Mouse (Mus musculus) intestine, embryonic 15.5 days (tissue): ENCODE results near the gene Rph3a. TPM values are rescaled to one million over a fixed set of nuclear protein-coding genes. Genes with fewer than 3 reads are reported as not detected.

Source experiments
- ATAC-seq: fragments of 200-750 bp; cut with Nextera tagmentation; 2 replicates; pipeline ENCODE4 v1.8.0; 2017; ENCODE audit warnings: moderate TSS enrichment, moderate library complexity
- H3K27ac ChIP-seq: fragments of 300-500 bp; sonication (generic); 2 replicates; pipeline ENCODE4 v1.5.1; 2015; ENCODE audit warnings: mild to moderate bottlenecking, inconsistent platforms
- H3K27me3 ChIP-seq: fragments of 300-500 bp; sonication (generic); replicated peaks from 2 replicates; pipeline ENCODE4 v1.6.1; 2015; ENCODE audit warnings: inconsistent platforms
- H3K36me3 ChIP-seq: fragments of 300-500 bp; sonication (generic); 2 replicates; pipeline ENCODE4 v1.6.1; 2015; ENCODE audit warnings: inconsistent platforms
- H3K4me1 ChIP-seq: fragments of 300-500 bp; sonication (generic); replicated peaks from 2 replicates; pipeline ENCODE4 v1.6.1; 2015; ENCODE audit warnings: inconsistent platforms
- H3K4me2 ChIP-seq: fragments of 300-500 bp; sonication (generic); replicated peaks from 2 replicates; pipeline ENCODE4 v1.6.1; 2015; ENCODE audit warnings: mild to moderate bottlenecking, inconsistent platforms
- H3K4me3 ChIP-seq: fragments of 300-500 bp; sonication (generic); replicated peaks from 2 replicates; pipeline ENCODE4 v1.5.1; 2015; ENCODE audit warnings: inconsistent platforms
- H3K9ac ChIP-seq: fragments of 300-500 bp; sonication (generic); 2 replicates; pipeline ENCODE4 v1.6.1; 2015; ENCODE audit warnings: inconsistent platforms
- H3K9me3 ChIP-seq: fragments of 300-500 bp; sonication (generic); 2 replicates; pipeline ENCODE4 v1.6.1; 2016; ENCODE audit warnings: inconsistent platforms
- WGBS: fragments of 180-500 bp; shearing (Covaris S2); methylation state at CpG from one replicate; pipeline ENCODE4 v1.1.7; 2015; 5-methylcytosine and 5-hydroxymethylcytosine counted together
- polyA plus RNA-seq: library from polyadenylated mRNA; unstranded; fragments of >200 nt; fragmentation: Nextera tagmentation; extraction: Ambion mirVana; gene quantifications from 2 replicates; pipeline ENCODE4 v1.2.1, GENCODE M21; 2015

Gene Rph3a
- 0.20 and 0.30 TPM in 2 replicates for polyA plus RNA-seq

DNA sequence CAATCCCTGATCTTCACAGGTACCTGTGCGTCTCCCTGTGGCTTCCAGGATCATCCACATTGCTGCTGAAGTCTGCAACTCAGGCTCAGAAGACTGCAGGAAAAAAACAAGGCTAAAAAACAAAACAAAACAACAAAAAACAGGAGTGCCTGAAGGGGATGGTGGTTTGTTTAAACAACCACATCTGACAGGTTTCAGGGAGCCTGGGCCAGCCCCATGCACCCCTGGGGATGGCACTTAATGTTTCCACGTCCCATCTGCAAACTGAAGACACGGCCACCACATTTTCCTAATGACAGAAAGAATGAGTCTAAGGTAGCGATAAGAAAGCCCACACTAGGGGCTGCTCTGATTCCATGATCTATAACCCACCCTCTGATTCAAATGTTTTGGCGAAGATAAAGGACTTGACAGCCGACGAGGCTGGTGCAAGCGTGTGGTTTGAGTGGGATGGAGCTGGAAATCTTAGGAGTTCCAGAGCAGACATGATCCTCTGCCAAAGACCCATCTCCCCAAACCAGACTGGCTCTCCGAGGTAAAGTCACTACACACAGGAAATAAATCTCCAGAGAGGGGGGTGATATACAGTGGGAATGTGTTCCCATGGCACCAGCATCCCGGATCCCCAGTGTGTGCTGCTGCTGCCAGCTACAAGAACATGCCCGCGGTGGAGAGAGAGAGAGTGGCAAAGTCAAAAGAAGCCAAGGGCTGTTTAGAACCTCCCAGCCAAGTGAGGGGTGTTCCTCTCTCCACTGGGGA is at the start of gene Rph3a:
Gene Rph3a, minus strand, starts transcription at position 282 of the 759 bp plus-strand sequence.
- no peaks in the 10 kb centered on the region for H3K4me1 ChIP-seq
- no peak within 1 kb of the TSS for H3K27ac ChIP-seq
- no peak within 1 kb of the TSS for H3K4me2 ChIP-seq
- 73% methylated on average over 12 of the region's 12 CpGs for WGBS
- no peak within 1 kb of the TSS for H3K9ac ChIP-seq
- ATAC-seq = no peak
- H3K27me3 ChIP-seq = peaks cover 16% of the 10 kb centered on the region
- H3K4me3 ChIP-seq = no peak within 1 kb of the TSS
- no peaks in the 10 kb centered on the region for H3K36me3 ChIP-seq
- H3K9me3 ChIP-seq = no peaks in the 10 kb centered on the region

DNA sequence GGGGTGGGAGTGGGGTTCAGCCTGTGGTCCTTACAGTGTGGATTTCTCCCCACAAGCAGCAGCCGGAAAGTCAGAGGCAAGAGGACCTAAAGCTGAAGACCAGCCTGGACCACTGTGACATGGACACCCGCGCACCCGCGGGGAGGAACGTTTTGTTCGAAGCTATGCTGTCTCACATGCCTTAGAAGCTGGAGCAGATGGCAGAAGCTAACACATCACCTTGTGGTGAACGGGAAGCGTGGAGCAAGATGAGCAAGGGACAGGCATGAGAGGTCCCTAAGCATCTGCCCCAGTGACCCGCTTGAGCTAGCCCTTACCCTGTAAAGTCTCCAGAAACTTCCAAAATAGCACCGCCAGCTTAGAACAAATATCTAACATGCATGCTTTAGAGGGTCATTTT is 48.4 kb upstream of the Rph3a start:
- H3K27me3 ChIP-seq = no peaks in the 10 kb centered on the region
- no peak for ATAC-seq
- no peaks in the 10 kb centered on the region for H3K36me3 ChIP-seq
- no peaks in the 10 kb centered on the region for H3K4me1 ChIP-seq
- no peak overlapping the region for H3K4me2 ChIP-seq
- no peaks in the 10 kb centered on the region for H3K9me3 ChIP-seq
- H3K9ac ChIP-seq = no peak overlapping the region
- WGBS = 87% methylated on average over 11 of the region's 11 CpGs
- H3K27ac ChIP-seq = no peak overlapping the region
- H3K4me3 ChIP-seq = no peak overlapping the region

DNA sequence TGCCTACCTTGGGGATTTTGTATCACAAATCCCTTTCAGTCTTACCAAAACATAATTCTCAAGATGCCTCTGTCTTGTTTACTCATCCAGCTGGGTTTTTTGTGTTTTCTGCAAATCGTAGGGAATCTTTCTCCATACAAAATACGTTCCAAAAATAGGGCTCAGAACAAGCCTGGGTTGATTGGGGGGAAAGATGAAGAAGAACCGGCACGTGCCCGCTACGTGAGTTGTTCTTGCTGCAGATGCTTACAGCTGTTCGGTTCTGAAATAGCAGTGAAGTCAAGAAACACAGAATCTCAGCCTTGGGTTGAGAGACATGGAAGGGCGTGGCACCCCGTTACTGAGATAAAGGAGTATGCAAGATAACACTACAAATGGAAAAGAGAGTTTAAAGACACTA is 44.0 kb upstream of the Rph3a start:
- ATAC-seq = no peak
- H3K36me3 ChIP-seq = no peaks in the 10 kb centered on the region
- no peaks in the 10 kb centered on the region for H3K9me3 ChIP-seq
- no peak overlapping the region for H3K4me3 ChIP-seq
- H3K4me2 ChIP-seq = no peak overlapping the region
- 73% methylated on average over 9 of the region's 9 CpGs for WGBS
- no peak overlapping the region for H3K9ac ChIP-seq
- H3K4me1 ChIP-seq = no peaks in the 10 kb centered on the region
- no peak overlapping the region for H3K27ac ChIP-seq
- no peaks in the 10 kb centered on the region for H3K27me3 ChIP-seq

DNA sequence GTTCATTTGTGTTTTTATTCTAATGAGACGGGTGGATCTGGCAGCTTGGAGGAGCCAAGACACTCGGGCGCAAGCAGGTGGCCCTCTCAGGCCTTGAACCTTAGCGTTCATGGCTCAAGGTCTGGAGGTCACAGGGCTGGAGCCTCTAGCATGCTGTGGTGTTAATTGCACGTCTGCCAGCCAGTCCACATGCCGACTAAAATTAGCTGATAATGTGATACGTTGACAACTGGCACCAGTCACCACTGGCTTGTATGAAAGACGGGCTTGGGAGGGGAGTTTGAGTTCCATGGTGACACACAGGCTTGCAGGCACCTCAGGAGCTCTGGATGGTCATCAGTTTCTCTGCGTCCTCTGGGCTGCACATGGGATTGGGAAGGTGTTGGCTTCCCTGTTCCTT is 31.9 kb upstream of the Rph3a start:
- Histone ChIP-seq H3K4me3 (no peak overlapping the region), H3K9me3 (no peaks in the 10 kb centered on the region), H3K4me1 (no peaks in the 10 kb centered on the region), H3K27ac (no peak overlapping the region), H3K27me3 (no peaks in the 10 kb centered on the region), H3K9ac (no peak overlapping the region), H3K4me2 (no peak overlapping the region), H3K36me3 (no peaks in the 10 kb centered on the region)
- WGBS = 59% methylated on average over 9 of the region's 9 CpGs
- ATAC-seq = no peak

DNA sequence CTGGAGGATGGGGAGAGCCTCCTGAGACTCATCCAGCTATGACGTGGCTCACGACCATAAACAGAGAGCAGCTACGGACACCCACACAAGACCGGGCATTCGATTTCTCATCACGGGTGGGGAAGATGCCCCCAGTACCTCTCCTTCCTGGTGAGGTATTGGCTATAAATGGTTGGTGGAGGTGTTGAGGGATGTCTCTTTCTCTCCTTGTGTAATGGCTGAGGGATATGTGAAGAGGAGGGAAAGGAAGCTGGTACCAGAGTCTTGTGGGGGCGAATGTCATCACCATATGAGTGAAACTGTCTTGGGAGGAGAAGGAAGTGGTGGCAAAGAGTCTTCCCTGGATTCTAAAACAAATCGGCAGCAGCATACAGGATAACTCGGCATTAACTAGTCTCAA is 29.6 kb upstream of the Rph3a start:
- Histone ChIP-seq H3K27me3 (no peaks in the 10 kb centered on the region), H3K9ac (no peak overlapping the region), H3K4me3 (no peak overlapping the region), H3K27ac (no peak overlapping the region), H3K9me3 (no peaks in the 10 kb centered on the region), H3K36me3 (no peaks in the 10 kb centered on the region), H3K4me2 (no peak overlapping the region), H3K4me1 (no peaks in the 10 kb centered on the region)
- 77% methylated on average over 9 of the region's 9 CpGs for WGBS
- ATAC-seq = no peak

DNA sequence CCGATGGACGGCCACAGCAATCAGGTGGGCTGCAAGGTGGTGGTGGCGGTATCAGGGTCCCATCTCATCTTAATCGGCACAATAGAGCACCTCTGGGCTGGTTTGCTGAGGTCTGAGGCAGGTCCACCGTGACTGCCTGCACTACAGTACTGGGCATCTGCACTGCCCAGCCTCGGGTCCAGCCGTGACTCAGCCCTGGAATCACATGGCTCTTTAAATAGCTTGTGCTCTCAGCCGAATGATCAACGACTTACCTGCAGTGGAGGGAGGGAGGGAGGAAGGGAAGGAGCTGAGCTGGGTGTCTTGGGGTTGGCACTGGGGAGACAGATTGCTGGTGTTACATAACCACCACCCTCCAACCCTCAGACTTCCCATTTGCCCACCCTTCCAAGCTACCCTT is 20.3 kb upstream of the Rph3a start:
- 69% methylated on average over 9 of the region's 9 CpGs for WGBS
- Histone ChIP-seq H3K9me3 (no peaks in the 10 kb centered on the region), H3K27me3 (no peaks in the 10 kb centered on the region), H3K27ac (no peak overlapping the region), H3K4me2 (no peak overlapping the region), H3K4me3 (no peak overlapping the region), H3K9ac (no peak overlapping the region), H3K36me3 (no peaks in the 10 kb centered on the region), H3K4me1 (no peaks in the 10 kb centered on the region)
- ATAC-seq = no peak

DNA sequence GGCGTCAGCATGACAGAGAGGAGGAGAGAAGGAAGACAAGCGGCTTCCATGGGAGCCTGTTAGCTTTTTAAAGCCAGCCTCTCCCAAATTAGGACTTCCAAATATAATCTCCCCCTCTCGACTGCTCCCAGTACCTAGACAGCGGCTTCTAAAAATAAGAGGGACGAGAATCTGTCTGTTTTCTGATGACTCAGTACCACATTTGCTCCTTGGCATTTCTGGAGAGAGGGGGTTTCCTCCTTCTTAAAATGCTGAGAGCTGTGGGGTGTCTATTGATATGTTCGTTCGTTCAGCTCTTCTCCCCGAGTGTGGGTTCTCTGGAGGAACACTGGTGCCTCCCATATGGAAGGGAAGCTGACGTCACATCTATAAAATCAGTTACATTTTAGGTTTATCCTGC is 9.6 kb upstream of the Rph3a start:
- Histone ChIP-seq H3K4me2 (no peak overlapping the region), H3K27ac (no peak overlapping the region), H3K9ac (no peak overlapping the region), H3K4me1 (no peaks in the 10 kb centered on the region), H3K9me3 (no peaks in the 10 kb centered on the region), H3K27me3 (no peaks in the 10 kb centered on the region), H3K36me3 (no peaks in the 10 kb centered on the region), H3K4me3 (no peak overlapping the region)
- WGBS = 71% methylated on average over 9 of the region's 9 CpGs
- ATAC-seq = no peak

DNA sequence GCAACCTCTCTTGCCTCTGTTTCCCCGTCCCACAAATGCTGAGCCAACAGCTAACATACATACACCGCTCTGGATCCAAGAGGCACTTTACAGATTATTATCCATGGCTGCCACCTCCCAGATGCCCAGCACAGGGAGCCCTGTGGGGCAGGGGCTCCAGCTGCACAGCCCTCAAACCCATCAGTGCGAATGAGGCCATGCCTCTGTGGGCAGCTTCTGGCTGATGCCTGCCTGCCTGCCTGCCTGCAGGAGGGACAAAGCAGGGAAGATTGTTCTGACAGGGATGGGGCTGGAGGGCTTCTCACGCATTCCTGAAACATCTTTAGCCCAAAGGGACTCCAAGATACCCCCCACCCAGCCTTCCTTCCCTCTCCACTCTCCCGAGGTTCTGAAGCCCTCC is 7.8 kb upstream of the Rph3a start:
- Histone ChIP-seq H3K4me3 (no peak overlapping the region), H3K36me3 (no peaks in the 10 kb centered on the region), H3K9me3 (no peaks in the 10 kb centered on the region), H3K27ac (no peak overlapping the region), H3K4me1 (no peaks in the 10 kb centered on the region), H3K4me2 (no peak overlapping the region), H3K9ac (no peak overlapping the region), H3K27me3 (no peaks in the 10 kb centered on the region)
- WGBS = 67% methylated on average over 5 of the region's 5 CpGs
- no peak for ATAC-seq

DNA sequence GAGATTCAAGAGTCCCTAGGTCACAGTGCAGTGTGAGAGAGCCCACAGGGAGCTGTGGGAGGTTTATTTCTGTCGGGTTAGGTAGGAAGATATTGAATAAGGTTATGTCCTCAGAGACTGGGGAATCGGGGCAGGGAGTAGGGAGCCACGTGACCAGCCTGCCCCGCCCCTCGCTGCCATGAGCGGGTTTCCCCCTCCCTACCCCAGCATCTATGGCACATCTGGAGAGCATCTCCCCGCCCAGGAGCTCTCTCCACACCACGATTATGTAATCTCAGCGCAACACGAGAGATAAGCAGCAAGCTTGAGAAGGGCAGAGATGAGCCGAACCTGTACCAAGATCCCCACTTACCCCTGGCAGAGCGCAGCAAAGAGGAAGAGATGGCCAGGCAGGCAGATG is 6.5 kb upstream of the Rph3a start:
- H3K4me3 ChIP-seq = no peak overlapping the region
- no peaks in the 10 kb centered on the region for H3K9me3 ChIP-seq
- no peak overlapping the region for H3K27ac ChIP-seq
- ATAC-seq = no peak
- H3K4me1 ChIP-seq = no peaks in the 10 kb centered on the region
- no peak overlapping the region for H3K4me2 ChIP-seq
- WGBS = 29% methylated on average over 12 of the region's 12 CpGs
- 0 out of 2 replicates have a peak, but pooled peaks cover 3% of the 10 kb centered on the region for H3K27me3 ChIP-seq
- no peak overlapping the region for H3K9ac ChIP-seq
- H3K36me3 ChIP-seq = no peaks in the 10 kb centered on the region

DNA sequence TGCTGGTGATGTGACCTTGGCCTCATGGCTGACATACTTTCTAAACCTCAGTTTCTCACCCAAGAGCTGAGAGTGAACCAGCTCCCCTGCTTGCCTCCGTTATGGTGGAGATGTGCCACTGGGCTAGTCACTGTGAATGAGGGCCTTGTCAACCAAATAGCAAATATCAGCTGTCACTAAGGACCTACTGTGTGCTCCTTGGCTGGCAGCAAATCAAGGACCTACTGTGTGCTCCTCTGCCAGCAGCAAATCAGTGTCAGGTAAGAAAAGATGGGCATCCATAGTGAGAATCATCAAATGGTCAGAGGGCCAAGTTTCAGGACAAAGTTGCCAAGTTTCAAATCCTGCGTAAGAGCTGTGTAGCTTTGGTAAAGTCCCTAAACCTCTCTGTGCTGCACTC is 4.6 kb upstream of the Rph3a start:
- ATAC-seq = no peak
- no peak overlapping the region for H3K4me2 ChIP-seq
- H3K9me3 ChIP-seq = no peaks in the 10 kb centered on the region
- no peak overlapping the region for H3K4me3 ChIP-seq
- no peaks in the 10 kb centered on the region for H3K36me3 ChIP-seq
- no peak overlapping the region for H3K9ac ChIP-seq
- WGBS = 91% methylated on average over 2 of the region's 2 CpGs
- no peak overlapping the region for H3K27ac ChIP-seq
- H3K4me1 ChIP-seq = no peaks in the 10 kb centered on the region
- H3K27me3 ChIP-seq = 0 out of 2 replicates have a peak, but pooled peaks cover 3% of the 10 kb centered on the region

DNA sequence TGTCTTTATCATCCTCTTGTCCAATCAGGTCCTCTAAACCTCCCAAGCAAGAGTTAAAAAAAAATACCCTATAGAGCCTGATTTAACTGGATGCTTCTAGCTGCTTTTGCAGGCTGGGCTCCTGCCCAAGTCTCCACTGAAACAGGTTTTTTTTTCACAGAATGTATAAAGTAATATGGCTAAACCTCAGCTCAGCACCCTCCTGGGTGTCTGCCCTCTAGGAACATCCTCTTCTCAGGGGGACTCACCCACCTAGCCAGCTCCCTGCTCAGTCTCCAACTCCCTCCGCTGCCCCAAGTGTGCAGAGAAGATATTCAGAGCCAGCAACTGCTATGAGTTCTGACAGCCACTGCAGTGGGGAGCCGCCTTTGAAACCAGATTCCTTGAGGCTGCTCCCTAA is 2.1 kb upstream of the Rph3a start:
- 42% methylated on average over 2 of the region's 2 CpGs for WGBS
- ATAC-seq = no peak
- Histone ChIP-seq H3K4me1 (no peaks in the 10 kb centered on the region), H3K9me3 (no peaks in the 10 kb centered on the region), H3K27me3 (peaks cover 16% of the 10 kb centered on the region), H3K4me2 (no peak overlapping the region), H3K36me3 (no peaks in the 10 kb centered on the region), H3K9ac (no peak overlapping the region), H3K27ac (no peak overlapping the region), H3K4me3 (no peak overlapping the region)

DNA sequence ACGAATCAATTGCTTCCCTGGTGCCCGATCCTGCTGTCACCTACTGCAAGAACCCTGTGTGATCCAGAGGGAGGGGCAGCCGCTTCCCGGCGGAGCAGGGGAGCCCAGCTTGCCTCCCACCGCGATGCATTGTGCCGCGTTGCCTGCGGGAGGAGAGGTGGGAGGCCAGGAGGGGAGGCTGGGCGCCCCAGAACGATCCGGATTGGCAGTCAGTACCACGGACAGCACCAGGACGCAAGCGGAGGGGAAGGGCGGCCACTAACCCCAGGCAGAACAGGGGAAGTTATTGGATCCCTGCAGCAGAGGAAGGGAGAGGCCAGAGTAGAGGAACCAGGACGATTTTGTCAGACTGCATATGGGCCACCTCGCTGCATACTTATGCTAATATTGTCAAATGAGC is 486 bp downstream of the Rph3a start:
- Histone ChIP-seq H3K9me3 (no peaks in the 10 kb centered on the region), H3K4me2 (no peak overlapping the region), H3K27me3 (peaks cover 16% of the 10 kb centered on the region), H3K4me1 (no peaks in the 10 kb centered on the region), H3K27ac (no peak overlapping the region), H3K4me3 (no peak overlapping the region), H3K9ac (no peak overlapping the region), H3K36me3 (no peaks in the 10 kb centered on the region)
- no peak for ATAC-seq
- under 1% methylated on average over 19 of the region's 19 CpGs for WGBS

DNA sequence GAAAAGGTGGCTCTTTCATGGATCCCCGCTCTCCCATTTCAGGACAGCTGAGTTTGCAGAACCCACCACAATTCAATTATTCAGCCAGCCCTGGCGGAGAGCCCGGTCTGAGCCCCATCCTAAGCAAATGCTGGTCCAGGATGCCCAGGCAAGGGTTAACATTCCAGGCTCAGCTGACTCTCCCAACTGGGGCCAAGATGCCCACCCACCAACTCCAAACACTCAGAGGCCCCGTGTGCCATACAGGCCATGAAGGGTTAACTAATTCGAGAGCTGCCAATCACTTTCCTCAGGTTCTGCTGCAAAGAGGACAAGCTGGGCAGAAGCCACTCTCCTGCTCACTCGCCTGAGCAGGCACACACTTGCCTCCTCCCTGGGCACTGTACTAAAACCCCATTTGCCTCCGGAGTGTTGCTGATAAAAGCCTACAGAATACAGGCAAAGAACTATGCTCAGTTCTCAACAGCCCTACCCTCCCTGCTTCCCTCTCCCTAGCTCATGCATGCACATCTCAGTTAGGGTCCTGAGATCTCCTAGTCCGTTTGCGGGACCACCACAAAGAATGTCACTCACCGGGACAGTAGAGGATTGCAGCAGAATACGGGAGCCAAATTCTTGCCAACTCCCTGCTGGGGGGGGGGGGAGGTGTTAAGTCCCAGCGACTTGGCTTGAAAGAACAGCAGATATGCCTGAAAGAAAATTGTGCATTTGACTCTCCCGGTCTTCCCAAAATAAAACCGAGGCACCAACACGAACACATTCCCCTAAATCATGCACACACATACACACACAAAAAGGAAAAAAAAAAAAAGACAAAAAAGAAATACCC is 1.3 kb downstream of the Rph3a start:
- Histone ChIP-seq H3K4me3 (no peak overlapping the region), H3K27ac (no peak overlapping the region), H3K36me3 (no peaks in the 10 kb centered on the region), H3K9me3 (no peaks in the 10 kb centered on the region), H3K9ac (no peak overlapping the region), H3K27me3 (peaks cover 20% of the 10 kb centered on the region), H3K4me2 (no peak overlapping the region), H3K4me1 (no peaks in the 10 kb centered on the region)
- ATAC-seq = no peak
- 15% methylated on average over 15 of the region's 15 CpGs for WGBS
